Mouse (Mus musculus) neural tube, embryonic 11.5 days (tissue): ENCODE results near the gene Lrrc58. TPM values are rescaled to one million over a fixed set of nuclear protein-coding genes. Genes with fewer than 3 reads are reported as not detected.

Source experiments
- ATAC-seq: fragments of 200-750 bp; cut with Nextera tagmentation; 2 replicates; pipeline ENCODE4 v1.8.0; 2017; ENCODE audit warnings: moderate number of reproducible peaks, mild to moderate bottlenecking, moderate TSS enrichment, moderate library complexity; ENCODE audit not compliant: insufficient read depth, low FRiP score, low TSS enrichment
- DNase-seq: peaks from one replicate; pipeline ENCODE4 v3.0.0-alpha.2; 2015; ENCODE audit warnings: low spot score
- H3K27ac ChIP-seq: fragments of 300-500 bp; sonication (generic); 2 replicates; pipeline ENCODE4 v1.5.1; 2014; ENCODE audit warnings: low read depth, mild to moderate bottlenecking, low read length
- H3K27me3 ChIP-seq: fragments of 300-500 bp; sonication (generic); 2 replicates; pipeline ENCODE4 v1.6.1; 2014; ENCODE audit warnings: mild to moderate bottlenecking, low read length, mixed read lengths; ENCODE audit not compliant: control insufficient read depth, insufficient read depth
- H3K36me3 ChIP-seq: fragments of 300-500 bp; sonication (generic); 2 replicates; pipeline ENCODE4 v1.6.1; 2014; ENCODE audit warnings: mild to moderate bottlenecking, low read length, moderate library complexity, mixed read lengths; ENCODE audit not compliant: control insufficient read depth, insufficient read depth
- H3K4me1 ChIP-seq: fragments of 300-500 bp; sonication (generic); 2 replicates; pipeline ENCODE4 v1.6.1; 2014; ENCODE audit warnings: low read length, mixed read lengths; ENCODE audit not compliant: control insufficient read depth, insufficient read depth
- H3K4me2 ChIP-seq: fragments of 300-500 bp; sonication (generic); 2 replicates; pipeline ENCODE4 v1.6.1; 2014; ENCODE audit warnings: low read depth, mild to moderate bottlenecking, moderate library complexity
- H3K4me3 ChIP-seq: fragments of 300-500 bp; sonication (generic); 2 replicates; pipeline ENCODE4 v1.5.1; 2014; ENCODE audit warnings: low read depth, low read length
- H3K9ac ChIP-seq: fragments of 300-500 bp; sonication (generic); 2 replicates; pipeline ENCODE4 v1.6.1; 2014; ENCODE audit warnings: mild to moderate bottlenecking, low read length
- H3K9me3 ChIP-seq: fragments of 300-500 bp; sonication (generic); 2 replicates; pipeline ENCODE4 v1.6.1; 2016; ENCODE audit warnings: low read length; ENCODE audit not compliant: control insufficient read depth
- WGBS: fragments of 180-500 bp; shearing (Covaris S2); extraction: QIAGEN DNeasy Blood & Tissue Kit; methylation state at CpG from one replicate; pipeline ENCODE4 v1.1.7; 2014; 5-methylcytosine and 5-hydroxymethylcytosine counted together
- polyA plus RNA-seq: library from polyadenylated mRNA; unstranded; fragments of >200 nt; fragmentation: Nextera tagmentation; extraction: Ambion mirVana; gene quantifications from 2 replicates; pipeline ENCODE4 v1.2.1, GENCODE M21; 2014

The Lrrc58 gene
- polyA plus RNA-seq, 1 experiment from 2014 or later = 59.9 TPM

DNA sequence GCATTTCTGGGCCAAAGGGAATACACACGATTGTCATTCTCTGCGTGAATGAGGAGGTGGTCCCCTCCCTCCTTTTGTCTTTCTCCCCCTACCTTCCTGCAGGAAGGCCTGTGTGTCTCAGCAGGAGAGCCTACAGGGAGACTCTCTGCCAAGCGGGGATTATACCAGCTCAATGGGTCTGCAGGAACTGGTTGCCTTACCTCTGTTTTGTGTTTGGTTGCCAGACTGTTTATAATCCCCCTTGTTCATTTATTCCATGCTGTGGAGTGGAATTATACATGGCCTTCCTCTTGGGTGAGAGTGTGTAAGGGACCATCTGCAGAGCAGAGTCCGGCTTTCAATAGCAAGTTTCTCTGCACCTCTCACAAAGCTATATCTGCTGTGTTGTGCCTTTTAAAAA, 58.9 kb downstream of the Lrrc58 start:
- Histone ChIP-seq H3K9ac (no peak overlapping the region), H3K36me3 (no peaks in the 10 kb centered on the region), H3K4me3 (no peak overlapping the region), H3K4me2 (no peak overlapping the region), H3K27ac (no peak overlapping the region), H3K4me1 (peaks cover 3% of the 10 kb centered on the region; the same call in 1 of the 2 replicates), H3K27me3 (no peaks in the 10 kb centered on the region), H3K9me3 (no peaks in the 10 kb centered on the region)
- ATAC-seq (no peak), DNase-seq (no peak)
- 33% methylated on average over 4 of the region's 4 CpGs for WGBS

DNA sequence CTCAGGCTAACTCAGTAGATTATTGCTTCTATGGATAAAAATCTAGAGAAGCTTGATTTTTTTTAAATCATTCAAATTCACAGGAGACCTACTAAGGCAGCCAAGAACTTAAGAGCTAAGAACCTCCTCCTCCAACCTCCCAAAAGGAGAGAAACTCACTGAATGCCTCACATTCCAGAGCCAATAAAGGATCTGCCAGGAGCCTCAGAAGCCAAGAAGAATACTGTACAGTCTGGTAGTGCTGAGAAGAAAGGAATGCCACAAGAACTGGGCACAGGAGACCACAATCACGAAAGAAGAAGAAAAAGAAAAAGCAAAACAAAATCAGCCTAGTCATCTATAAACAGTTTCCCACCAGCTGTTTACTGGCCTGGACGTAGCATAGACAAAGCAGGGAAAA, 60.8 kb downstream of the Lrrc58 start:
- WGBS = 74% methylated on average over 2 of the region's 2 CpGs
- Histone ChIP-seq H3K9ac (no peak overlapping the region), H3K27me3 (no peaks in the 10 kb centered on the region), H3K36me3 (no peaks in the 10 kb centered on the region), H3K27ac (no peak overlapping the region), H3K4me2 (no peak overlapping the region), H3K9me3 (no peaks in the 10 kb centered on the region), H3K4me1 (peaks cover 3% of the 10 kb centered on the region; the same call in 1 of the 2 replicates), H3K4me3 (no peak overlapping the region)
- no peak for ATAC-seq
- DNase-seq = no peak

GRCm38 (mm10) chr16:37929626-37930025, 61.4 kb downstream of the Lrrc58 start:
- Histone ChIP-seq H3K9me3 (no peaks in the 10 kb centered on the region), H3K4me3 (no peak overlapping the region), H3K36me3 (no peaks in the 10 kb centered on the region), H3K4me1 (peaks cover 3% of the 10 kb centered on the region; the same call in 1 of the 2 replicates), H3K9ac (no peak overlapping the region), H3K27me3 (no peaks in the 10 kb centered on the region), H3K4me2 (no peak overlapping the region), H3K27ac (no peak overlapping the region)
- 93% methylated on average over 2 of the region's 2 CpGs for WGBS
- ATAC-seq (no peak), DNase-seq (no peak)

DNA sequence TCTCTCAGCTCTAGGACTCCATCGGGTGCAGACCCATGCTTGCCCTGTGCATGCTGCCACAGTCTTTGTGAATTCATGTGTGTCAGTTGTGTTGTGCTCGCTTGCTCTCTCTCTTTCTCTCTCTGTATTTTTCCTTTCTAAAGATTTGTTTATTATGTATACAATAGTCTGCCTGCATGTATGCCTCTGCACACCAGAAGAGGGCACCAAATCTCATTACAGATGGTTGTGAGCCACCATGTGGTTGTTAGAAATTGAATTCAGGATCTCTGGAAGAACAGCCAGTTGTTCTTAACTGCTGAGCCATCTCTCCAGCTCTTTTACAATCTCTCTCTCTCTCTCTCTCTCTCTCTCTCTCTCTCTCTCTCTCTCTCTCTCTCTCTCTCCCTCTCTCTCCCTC, 66.7 kb downstream of the Lrrc58 start:
- no peaks in the 10 kb centered on the region for H3K27me3 ChIP-seq
- peaks cover 2% of the 10 kb centered on the region; the same call in 1 of the 2 replicates for H3K4me1 ChIP-seq
- 88% methylated on average over 2 of the region's 2 CpGs for WGBS
- DNase-seq (no peak), ATAC-seq (no peak)
- H3K9ac ChIP-seq = no peak overlapping the region
- H3K4me2 ChIP-seq = no peak overlapping the region
- H3K4me3 ChIP-seq = no peak overlapping the region
- H3K9me3 ChIP-seq = no peaks in the 10 kb centered on the region
- H3K36me3 ChIP-seq = no peaks in the 10 kb centered on the region
- no peak overlapping the region for H3K27ac ChIP-seq

DNA sequence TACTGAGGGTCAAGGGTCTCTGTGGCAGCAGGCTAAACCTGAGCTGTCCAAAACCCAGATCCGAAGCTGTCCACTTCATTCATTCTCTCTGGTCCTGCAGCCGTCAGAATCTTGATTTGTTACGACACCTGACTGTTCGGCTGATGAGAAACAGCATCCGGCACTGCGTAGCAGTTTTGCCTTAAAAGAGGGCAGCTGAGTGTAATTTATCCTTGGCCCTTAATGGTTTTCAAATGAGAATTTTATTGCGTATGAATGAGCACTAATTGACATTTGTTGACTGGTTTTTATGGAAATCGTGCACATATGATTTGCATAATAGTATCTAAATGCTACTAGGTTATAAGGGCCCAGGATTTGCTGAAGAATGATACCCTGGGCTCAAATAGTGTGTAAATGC, 69.1 kb downstream of the Lrrc58 start:
- no peak overlapping the region for H3K9ac ChIP-seq
- no peaks in the 10 kb centered on the region for H3K27me3 ChIP-seq
- no peak overlapping the region for H3K4me2 ChIP-seq
- no peak overlapping the region for H3K27ac ChIP-seq
- no peaks in the 10 kb centered on the region for H3K9me3 ChIP-seq
- DNase-seq (no peak), ATAC-seq (no peak)
- H3K4me3 ChIP-seq = no peak overlapping the region
- peaks cover 2% of the 10 kb centered on the region; the same call in 1 of the 2 replicates for H3K4me1 ChIP-seq
- 61% methylated on average over 8 of the region's 8 CpGs for WGBS
- H3K36me3 ChIP-seq = no peaks in the 10 kb centered on the region

Other genes starting within 250 kb of the Lrrc58 start
- 46.2 and 50.1 TPM in 2 replicates for gene Ndufb4, start 213.9 kb upstream of the Lrrc58 start, polyA plus RNA-seq
- 204 and 214 TPM in 2 replicates for gene Fstl1, start 91.5 kb upstream of the Lrrc58 start, polyA plus RNA-seq
- gene Gm36028, start 7.2 kb upstream of the Lrrc58 start, polyA plus RNA-seq = not detected in 2 replicates
- 7.1 and 7.8 TPM in 2 replicates for gene Gpr156, start 48.1 kb downstream of the Lrrc58 start, polyA plus RNA-seq
- gene Gsk3b, start 220.6 kb downstream of the Lrrc58 start, polyA plus RNA-seq = 119 TPM in 2 replicates